Mouse (Mus musculus): Measurements from ENCODE around the gene Spata46. TPM values are rescaled to one million over a fixed set of nuclear protein-coding genes. Genes with fewer than 3 reads are reported as not detected.

The Spata46 gene
- total RNA-seq (2021): not detected
- long read RNA-seq, experiment 1: 0 reads
- long read RNA-seq, experiment 2: 0 reads

DNA sequence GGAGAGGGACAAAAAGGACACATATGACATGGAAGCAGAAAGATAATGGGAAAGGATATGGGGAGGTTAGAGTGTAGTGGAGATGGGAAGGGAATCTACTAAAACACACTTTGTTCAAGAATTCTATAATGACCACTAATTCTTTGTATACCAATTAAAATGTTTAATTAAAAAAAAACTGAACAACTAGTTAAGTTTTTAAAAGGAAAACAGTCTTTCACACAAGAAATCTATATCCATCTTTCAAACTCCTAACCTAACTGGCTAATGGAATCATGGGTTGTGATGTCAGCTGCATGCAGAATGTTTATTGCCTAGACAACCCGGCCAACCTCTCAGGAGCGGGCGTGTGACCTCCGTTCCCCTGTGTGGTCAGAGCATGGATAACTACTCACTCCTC, at the start of gene Spata46:
Gene Spata46, plus strand, starts transcription at position 301 of the 400 bp plus-strand sequence.
- no peak for DNase-seq
- intact Hi-C loops (cut with DNase I; ENCODE audit: low total_unique reads): no loop called here

DNA sequence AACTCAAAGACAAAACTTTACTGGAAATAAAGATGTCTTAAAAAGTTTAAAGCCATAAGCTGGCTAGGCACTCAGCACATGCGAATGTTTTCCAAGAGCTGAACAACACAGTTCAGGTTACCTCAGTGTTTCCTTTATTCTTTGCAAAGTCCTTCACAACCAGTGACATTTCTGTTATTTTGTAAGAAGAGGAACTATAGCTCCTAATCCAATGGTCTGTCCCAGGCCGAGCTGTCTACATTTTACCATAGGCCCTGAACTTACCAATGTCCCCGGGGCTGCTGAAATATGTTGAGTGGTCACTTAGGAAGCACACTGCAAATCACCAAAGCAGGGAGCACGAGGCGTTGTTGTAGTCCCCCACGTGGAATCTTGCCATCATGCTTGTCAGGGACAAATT, 38.3 kb upstream of the Spata46 start:
- intact Hi-C loops (cut with DNase I; ENCODE audit: low total_unique reads): no loop called here
- DNase-seq: no peak

DNA sequence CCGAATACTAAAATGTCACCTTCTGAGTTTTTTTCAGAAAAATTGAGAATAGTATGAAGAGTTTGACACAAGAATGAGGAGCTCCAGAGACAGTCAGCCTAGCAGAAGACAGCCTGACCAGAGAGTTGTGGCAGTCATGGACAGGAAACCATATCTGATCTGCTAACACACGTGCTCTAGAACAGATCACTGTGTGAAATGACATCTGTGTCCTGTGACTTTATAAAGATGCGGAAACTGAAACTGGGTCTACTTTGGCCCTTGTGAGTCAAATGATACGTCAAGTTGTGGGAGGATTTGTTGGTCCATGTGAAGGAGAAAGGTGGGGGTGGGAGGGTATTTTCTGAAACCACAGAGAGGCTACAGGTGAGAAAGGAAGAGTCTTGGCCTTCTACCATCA, 37.9 kb upstream of the Spata46 start:
- intact Hi-C loops (cut with DNase I; ENCODE audit: low total_unique reads): no loop called here
- DNase-seq: no peak

DNA sequence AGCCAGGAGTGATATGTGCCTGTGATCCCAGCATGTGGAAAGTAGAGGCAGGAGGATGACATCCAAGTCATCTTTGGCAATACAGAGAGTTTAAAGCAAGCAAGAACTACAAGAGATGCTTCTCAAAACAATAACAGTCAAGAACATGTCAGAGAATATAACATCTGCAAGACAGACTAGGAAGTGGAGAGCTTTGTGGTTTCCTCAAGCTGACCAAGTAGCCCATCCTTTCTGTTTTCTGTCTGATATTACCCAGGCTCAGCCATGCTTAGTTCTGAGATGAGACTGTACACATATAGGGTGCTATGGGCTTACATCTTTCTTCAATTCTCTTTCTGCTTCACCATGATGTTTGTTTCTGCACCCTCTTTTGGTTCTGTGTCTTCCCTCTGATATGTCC, 35.4 kb upstream of the Spata46 start:
- intact Hi-C loops (cut with DNase I; ENCODE audit: low total_unique reads): no loop called here
- no peak for DNase-seq

DNA sequence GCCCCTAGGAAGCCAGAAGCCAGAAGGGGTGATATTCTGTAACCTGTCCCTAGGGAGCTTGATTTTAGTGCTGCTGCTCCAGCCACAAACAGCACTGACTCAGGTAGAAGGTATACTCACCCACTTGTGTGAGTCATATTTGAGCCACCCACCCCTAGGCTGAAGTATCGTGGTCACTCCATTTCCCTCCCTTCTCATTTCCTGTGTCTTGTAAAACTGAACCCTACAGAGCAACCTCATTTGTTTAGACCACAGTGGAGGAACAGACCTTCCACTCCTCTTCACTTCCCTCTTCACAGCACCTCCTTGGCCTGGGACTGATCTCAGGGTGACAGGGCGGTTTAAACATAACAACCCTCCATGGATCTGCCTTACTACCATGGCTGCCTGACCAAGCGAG, 31.6 kb upstream of the Spata46 start, which contains the start of gene Sh2d1b1:
Gene Sh2d1b1, plus strand, starts transcription at position 305 of the 400 bp plus-strand sequence.
- intact Hi-C loops (cut with DNase I; ENCODE audit: low total_unique reads): no loop called here
- DNase-seq: no peak

DNA sequence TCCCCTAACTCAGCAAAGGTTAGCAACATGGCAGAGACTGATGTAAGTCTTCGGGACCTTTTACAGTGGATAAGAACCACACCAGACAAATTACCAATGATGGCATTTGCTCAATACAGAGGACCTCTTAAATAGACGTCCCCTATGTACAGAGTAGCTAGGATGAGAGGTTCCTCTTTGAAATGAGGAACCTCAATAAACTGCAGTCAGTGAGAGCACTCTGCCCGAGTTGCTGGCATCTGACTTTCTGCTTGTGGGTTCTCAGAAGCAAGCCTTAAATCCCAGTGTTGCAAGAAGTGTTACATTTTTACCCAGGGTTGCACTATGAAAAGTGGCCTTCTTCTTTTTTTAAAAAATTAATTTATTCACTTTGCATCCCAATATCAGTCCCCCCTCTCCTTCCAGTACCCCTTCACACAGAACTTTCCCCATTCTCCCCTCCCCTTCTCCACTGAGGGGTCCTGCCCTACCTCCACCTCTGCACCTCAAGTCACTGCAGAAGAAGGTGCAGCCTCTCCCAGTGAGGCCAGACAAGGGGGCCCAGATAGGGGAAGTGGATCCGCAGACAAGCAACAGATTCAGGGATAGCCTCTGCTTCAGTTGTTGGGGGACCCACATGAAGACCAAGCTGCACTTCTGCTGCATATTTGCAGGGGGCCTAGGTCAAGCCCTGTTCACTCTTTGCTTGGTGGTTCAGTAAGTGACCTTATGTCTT, 26.0 kb upstream of the Spata46 start:
- intact Hi-C loops (cut with DNase I; ENCODE audit: low total_unique reads): no loop called here

DNA sequence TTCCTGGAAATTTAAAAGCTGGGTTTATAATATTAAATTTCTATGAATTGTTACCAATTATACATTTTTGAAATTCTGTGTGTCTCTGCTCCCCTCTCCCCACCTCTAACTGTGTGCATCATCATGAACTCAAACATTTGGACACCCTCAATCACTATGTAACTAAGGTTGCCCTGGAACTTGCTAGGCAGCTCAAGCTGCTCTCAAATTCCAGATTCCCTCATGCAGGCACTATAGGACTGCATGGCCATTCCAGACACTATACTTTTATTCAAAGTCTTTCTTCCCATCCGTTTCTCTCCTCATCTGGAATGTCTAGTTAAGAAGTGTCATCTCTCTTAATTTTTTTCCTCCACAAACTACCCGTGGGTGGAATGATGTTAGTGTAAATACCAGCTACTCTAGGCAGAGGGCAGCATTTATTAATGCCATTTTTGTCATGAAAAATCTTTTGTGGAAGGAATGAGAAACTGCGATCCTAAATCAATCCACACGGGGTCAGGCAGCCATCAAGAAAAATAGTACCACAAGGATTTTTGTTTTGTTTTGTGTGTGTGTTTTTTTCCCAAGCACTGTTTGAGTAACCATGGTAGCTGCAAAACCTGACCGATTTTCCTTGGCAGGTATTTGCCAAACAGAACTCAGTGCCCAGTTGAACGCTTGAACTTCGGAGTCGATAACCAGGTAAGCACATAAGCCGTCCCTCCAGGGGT, 16.2 kb upstream of the Spata46 start:
- no peak for DNase-seq
- intact Hi-C loops (cut with DNase I; ENCODE audit: low total_unique reads): loop anchor here (5.0 kb wide), 1 partner anchor 320 kb away; no protein-coding TSS in a partner anchor

More for the DNA sequence above, 26.0 kb upstream of the Spata46 start:
- no peak for DNase-seq

DNA sequence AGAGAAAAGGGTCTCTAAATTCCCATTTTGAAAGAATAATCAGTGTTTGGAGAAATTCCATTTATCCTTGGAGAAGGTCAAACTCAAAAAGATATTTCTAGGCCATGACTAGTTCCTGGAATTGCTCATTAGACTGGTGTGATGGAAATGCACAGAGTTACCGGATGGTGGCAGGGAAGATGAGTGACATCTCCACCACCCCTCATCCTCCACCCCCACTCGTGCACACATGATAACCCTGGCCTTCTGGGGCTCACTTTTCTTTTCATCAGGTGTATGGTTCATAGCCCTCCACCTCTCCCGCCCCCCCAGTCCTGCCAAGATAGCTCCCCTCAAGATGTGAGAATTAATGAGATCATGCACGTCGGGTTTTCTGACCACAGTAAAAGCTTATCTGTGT, 15.3 kb upstream of the Spata46 start:
- intact Hi-C loops (cut with DNase I; ENCODE audit: low total_unique reads): loop anchor here (5.0 kb wide), 1 partner anchor 319 kb away; no protein-coding TSS in a partner anchor

DNA sequence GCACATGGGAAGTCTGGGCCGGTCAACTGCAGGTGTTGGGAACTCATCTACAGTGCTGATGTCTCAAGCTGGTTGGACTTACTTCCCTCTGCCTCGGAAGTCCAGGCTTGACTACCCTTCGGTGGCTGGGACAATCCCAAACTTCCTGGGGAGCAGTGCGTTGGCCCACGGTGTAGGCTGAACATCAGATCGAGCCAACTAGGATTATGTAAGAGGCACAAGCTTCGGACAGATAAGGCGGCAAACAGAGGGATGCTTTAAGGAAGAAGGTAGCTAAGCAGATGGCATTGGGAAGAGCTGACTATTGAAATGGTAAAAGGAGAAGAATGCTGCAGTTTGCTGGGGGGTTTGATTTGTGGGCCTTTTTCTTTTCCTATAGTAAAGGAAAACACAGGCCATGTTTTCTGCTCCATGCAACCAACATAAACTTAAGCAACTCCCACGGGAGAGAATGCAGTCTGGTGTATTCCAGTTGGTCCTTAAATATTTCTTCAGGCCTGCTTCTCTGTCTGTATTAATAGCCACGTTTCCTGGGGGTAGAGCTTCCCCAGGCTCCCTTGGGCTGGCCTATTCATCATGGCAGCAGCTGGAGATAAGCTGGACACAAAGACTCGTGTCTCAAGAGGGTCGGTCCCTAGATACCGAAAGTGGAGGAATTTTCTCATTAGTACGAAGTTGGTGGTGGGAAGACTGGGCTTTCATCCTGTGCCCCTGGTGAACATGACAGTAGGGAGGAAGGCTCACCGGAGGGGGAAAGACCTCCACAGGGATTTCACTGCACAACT, 13.6 kb upstream of the Spata46 start:
- no peak for DNase-seq
- intact Hi-C loops (cut with DNase I; ENCODE audit: low total_unique reads): loop anchor here (5.0 kb wide), 1 partner anchor 317 kb away; no protein-coding TSS in a partner anchor

More for the DNA sequence above, 15.3 kb upstream of the Spata46 start:
- no peak for DNase-seq

DNA sequence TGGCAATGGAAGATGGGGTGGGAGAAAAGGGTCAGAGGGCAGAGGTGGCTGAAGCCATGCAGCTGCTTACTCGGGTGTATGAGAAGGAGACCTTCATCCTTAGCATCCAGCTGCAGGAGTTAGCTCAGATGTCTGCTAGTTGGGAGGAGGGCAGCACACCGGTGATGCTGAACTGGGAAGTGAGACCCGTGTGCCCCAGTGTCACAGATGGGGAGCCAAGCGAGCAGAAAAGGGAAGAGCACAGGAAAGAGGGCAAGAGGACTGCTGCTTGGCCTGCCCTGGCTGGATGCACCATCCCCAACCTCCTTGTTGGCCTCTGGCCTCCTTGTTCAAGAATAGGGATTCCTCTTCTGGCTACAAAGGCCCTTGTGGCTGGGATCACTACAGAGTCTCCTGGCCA, 9.1 kb upstream of the Spata46 start:
- intact Hi-C loops (cut with DNase I; ENCODE audit: low total_unique reads): no loop called here

DNA sequence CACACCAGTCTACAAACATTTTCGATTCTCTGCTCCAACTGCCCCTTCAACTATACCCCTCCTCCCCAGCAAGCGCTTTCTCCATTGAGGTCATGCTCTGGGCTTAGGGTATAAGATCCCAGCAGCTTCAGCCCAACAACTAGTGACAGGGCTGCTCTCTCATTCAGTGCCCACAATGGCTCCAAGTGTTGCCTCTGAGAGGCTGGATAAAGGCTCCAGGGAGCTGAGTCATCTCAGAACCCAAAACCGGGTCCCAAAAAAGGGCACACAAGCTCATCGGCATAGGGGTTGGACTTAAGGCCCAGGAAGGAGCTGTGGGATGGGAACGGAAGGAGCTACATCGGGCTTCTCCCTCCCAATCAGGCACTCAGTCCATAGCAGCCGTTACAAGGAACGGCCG, 6.9 kb upstream of the Spata46 start:
- intact Hi-C loops (cut with DNase I; ENCODE audit: low total_unique reads): no loop called here

More for the DNA sequence above, 9.1 kb upstream of the Spata46 start:
- DNase-seq: no peak

DNA sequence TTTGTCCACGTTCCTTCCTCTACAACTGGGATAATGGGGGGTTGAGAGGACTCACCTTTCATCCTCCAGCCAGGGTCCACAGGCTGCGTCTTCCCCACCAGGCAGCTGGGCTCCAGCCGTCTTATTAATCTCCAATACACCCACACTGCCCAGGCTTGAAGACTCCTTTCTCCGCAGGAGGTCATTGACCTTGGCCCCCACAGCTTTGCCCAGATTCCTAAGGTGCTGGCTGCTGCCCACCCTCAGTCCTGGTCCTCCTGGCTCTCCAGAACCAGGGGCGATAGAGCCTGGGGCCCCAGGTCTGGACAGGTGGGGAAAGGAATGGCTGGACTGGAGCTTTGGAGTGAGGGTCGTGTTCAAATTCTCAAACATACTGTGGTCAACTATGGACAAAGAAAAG, 6.1 kb upstream of the Spata46 start:
- no peak for DNase-seq
- intact Hi-C loops (cut with DNase I; ENCODE audit: low total_unique reads): no loop called here

More for the DNA sequence above, 6.9 kb upstream of the Spata46 start:
- no peak for DNase-seq

DNA sequence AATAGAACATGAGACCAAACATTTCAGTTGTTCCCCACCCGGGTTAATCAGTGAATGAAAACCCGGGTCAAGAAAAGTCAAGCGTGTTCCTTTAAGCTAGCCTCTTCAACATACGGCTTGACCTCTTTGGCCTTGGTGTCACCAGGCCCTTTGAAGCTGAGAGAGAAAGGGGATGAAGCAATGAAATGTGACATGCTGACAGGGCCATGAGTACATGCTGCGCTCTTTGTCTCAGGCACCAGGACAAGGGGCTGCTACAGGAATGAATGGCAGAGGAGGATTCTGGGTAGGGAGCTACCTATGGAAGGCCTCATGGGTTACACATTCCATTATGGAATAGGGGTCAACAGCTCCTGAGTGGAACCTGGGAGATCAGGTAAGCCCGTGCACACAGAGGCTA, 5.5 kb upstream of the Spata46 start:
- DNase-seq: no peak
- intact Hi-C loops (cut with DNase I; ENCODE audit: low total_unique reads): no loop called here

DNA sequence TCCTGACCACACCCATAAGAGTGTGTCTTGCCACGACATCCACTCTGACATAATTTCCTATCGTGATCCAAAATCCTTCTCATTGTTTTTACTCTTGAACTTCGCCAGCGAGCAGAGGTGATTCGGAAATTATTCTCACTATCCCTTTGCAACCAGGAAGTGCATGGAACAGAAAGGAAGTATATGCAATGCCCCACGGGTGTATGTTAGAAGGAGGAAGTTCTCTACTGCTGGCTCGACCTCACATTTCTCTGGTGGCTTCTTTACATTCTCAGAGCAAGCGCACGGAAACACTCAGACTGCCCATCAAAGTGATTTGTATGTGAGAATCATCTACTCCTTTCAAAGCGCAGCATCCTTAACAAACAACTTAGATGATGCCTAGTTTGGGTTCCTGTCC, 3.6 kb upstream of the Spata46 start:
- intact Hi-C loops (cut with DNase I; ENCODE audit: low total_unique reads): no loop called here
- DNase-seq: no peak

DNA sequence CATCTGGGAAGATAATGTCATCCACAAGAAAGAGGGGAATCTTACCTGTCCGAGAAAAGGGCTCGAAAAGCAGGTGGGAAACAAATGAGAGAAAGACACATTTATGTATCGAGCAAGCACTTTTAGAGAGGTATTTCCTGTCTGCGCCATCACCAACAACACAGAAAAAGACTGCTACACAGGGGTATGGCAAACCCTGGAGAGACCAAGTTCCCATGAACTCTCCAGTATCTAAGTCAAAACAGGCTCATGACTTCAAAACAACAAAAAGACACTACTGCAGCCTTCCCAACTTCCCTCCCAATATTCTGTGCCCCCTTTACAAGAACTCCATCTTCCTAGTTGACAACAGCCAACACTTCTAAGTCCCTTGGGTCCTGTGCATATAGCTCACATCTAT, 2.4 kb upstream of the Spata46 start, which contains the start of gene Gm7694:
Gene Gm7694, minus strand, starts transcription at position 101 of the 400 bp plus-strand sequence.
- intact Hi-C loops (cut with DNase I; ENCODE audit: low total_unique reads): no loop called here
- no peak for DNase-seq

DNA sequence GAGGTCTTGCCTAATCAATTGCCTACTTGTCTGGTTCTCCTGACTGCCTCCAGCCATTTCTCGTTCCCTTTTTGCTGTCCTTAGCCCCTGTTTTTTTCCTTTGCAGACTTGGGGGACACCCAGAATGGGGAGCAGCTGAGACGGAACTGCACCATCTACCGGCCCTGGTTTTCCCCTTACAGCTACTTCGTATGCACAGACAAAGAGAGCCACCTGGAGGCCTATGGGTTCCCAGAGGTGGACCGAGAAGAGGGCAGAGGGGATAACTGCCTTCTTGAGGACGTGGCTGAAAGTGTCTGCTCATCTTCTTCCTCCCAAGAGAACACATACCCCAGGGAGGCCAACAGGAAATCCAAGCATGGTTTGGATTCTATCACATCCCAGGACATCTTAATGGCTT, 2.8 kb downstream of the Spata46 start:
- DNase-seq: no peak
- intact Hi-C loops (cut with DNase I; ENCODE audit: low total_unique reads): no loop called here

DNA sequence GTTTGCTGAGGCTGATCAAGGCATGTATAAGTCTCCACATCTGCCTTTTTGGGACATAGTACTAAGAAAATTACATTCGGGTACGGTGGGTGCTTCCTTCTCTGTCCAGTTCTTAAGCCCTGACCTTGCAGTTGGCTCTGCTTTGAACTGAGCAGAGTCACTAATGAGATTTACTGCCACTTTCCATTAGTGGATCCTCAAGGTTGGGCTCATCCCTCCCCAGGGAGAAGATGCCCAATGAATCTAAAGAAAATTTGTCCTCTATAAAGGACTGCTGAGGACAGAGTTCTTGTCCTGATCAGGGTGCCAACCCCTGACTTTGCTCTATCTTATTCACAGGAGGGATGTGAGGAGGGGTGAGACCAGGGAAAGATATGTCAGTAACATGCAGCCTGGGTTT, 13.4 kb downstream of the Spata46 start:
- intact Hi-C loops (cut with DNase I; ENCODE audit: low total_unique reads): no loop called here
- DNase-seq: no peak

DNA sequence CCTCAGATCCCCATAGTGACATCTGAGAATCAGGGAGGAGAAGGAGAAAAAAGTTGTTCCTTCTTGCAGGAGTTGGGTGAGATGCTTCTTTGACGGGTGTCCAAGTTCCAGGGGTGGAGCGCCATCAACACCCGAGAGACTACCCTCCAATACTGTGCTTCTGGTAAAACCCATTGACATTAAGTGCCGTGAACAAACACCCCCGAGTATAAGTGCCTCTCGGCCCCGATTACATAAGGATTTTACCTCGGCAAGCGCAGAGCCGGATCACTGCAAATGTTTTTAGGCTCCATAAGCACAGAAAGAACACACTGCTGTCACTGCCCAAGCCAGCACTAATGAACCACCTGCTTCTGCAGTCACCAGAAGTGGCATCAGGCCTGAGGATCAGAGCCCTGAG, 14.4 kb downstream of the Spata46 start:
- intact Hi-C loops (cut with DNase I; ENCODE audit: low total_unique reads): no loop called here
- DNase-seq: no peak

DNA sequence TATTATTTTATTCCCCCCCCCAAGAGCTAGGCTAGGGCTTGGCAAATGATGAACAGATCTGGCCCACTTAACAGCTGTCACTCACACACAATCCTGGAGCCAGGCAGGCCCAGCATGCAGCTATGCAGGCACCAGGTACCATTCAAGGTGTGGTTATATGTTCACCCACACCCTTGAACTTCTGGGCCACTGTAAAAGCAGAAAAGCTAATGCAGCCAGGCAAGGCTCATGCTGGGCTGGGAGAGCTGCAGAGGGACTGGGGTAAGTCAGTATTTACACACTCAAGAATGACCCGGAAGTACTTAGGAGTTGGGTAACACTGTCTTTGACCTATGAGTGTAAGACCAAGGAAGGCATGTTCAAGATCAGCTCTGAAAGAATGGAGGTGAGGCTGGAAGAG, 15.7 kb downstream of the Spata46 start:
- no peak for DNase-seq
- intact Hi-C loops (cut with DNase I; ENCODE audit: low total_unique reads): no loop called here

DNA sequence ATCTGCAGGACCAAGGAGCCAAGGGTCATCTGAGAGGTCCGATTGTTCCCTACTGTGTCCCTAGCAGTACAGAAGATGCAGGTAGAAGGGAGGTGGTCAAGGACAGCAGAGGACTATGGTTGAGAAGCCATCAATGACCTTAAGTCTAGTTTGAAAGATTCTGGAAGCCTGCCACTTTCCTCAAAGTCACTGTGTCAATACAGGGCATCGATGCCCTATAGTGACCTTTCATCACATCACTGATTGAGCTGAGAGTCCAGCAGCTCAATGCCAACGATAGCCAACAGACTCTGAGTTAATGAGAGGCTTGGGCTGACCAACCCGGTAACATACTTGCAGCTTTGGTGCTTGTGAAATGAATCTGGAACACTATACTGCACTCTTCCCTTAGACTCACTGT, 16.7 kb downstream of the Spata46 start:
- DNase-seq: no peak
- intact Hi-C loops (cut with DNase I; ENCODE audit: low total_unique reads): no loop called here
